Mouse (Mus musculus) megakaryocyte, embryonic 14.5 days (primary cell): ENCODE measurements around the gene Hfe2.

ENCODE experiments used
- FLI1 ChIP-seq: IDR thresholded peaks from 2 replicates; pipeline ENCODE4 v1.6.1; 2012; ENCODE audit warnings: low read length, inconsistent platforms, mixed read lengths
- GATA1 ChIP-seq: IDR thresholded peaks from 3 replicates; pipeline ENCODE4 v1.6.1; 2012; ENCODE audit warnings: mixed read lengths, low read length, inconsistent platforms, borderline replicate concordance

GRCm38 (mm10) chr3:96556651-96557635, 32.0 kb downstream of the Hfe2 start:
- TF ChIP-seq GATA1 (no peak), FLI1 (no peak)
